ENCODE assay signal across 8 mouse cellular contexts in genomic region chr4:126533729-126534070, GRCm38 (mm10). TPM values are rescaled to one million over a fixed set of nuclear protein-coding genes. Genes with fewer than 3 reads are reported as not detected.
DNase-seq lines count a peak whose midpoint lies in the region; ATAC-seq lines count a peak whose summit lies in the region.

No protein-coding gene starts in this region.

- peaks cover 11% of the 10 kb centered on the region for H3K4me1 ChIP-seq in kidney, embryonic 15.5 days
- peaks cover 12% of the 10 kb centered on the region for H3K4me1 ChIP-seq in embryonic facial prominence, embryonic 10.5 days
- H3K4me1 ChIP-seq in hindbrain, embryonic 15.5 days (replicated peaks): peaks cover 18% of the 10 kb centered on the region
- H3K4me1 ChIP-seq in midbrain, embryonic 16.5 days (ENCODE audit: control insufficient read depth, insufficient read depth, low read length): peaks cover 13% of the 10 kb centered on the region

- H3K36me3 ChIP-seq in kidney, embryonic 15.5 days: no peaks in the 10 kb centered on the region
- no peaks in the 10 kb centered on the region for H3K36me3 ChIP-seq in embryonic facial prominence, embryonic 10.5 days (replicated peaks)
- no peaks in the 10 kb centered on the region for H3K36me3 ChIP-seq in hindbrain, embryonic 15.5 days
- H3K36me3 ChIP-seq in midbrain, embryonic 16.5 days (ENCODE audit: control insufficient read depth, insufficient read depth, low read length): no peaks in the 10 kb centered on the region

- H3K27ac ChIP-seq in kidney, embryonic 15.5 days: no peak overlapping the region
- peak overlapping the region; percentile 68 for H3K27ac ChIP-seq in embryonic facial prominence, embryonic 10.5 days (replicated peaks)
- H3K27ac ChIP-seq in hindbrain, embryonic 15.5 days (replicated peaks): peak overlapping the region; percentile 83
- peak overlapping the region; percentile 87 for H3K27ac ChIP-seq in midbrain, embryonic 16.5 days (ENCODE audit: low read length)

- ATAC-seq in kidney, embryonic 15.5 days (replicated peaks; ENCODE audit: low FRiP score): no peak; the same call in 1 of the 2 replicates
- peak; percentile 75 for ATAC-seq in hindbrain, embryonic 15.5 days (ENCODE audit: low FRiP score, low read depth)
- ATAC-seq in midbrain, embryonic 16.5 days: no peak; the same call in 1 of the 2 replicates

- peak overlapping the region; percentile 97 for H3K4me2 ChIP-seq in kidney, embryonic 15.5 days
- peak overlapping the region; percentile 79 for H3K4me2 ChIP-seq in hindbrain, embryonic 15.5 days
- H3K4me2 ChIP-seq in midbrain, embryonic 16.5 days (ENCODE audit: low read length): peak overlapping the region; percentile 83

- peak overlapping the region; percentile 84 for H3K9ac ChIP-seq in kidney, embryonic 15.5 days
- H3K9ac ChIP-seq in hindbrain, embryonic 15.5 days: peak overlapping the region; percentile 88
- H3K9ac ChIP-seq in midbrain, embryonic 16.5 days (ENCODE audit: low read depth, low read length): peak overlapping the region; percentile 95

- H3K27me3 ChIP-seq in kidney, embryonic 15.5 days: peaks cover 3% of the 10 kb centered on the region; the same call in 1 of the 2 replicates
- peaks cover 38% of the 10 kb centered on the region for H3K27me3 ChIP-seq in embryonic facial prominence, embryonic 10.5 days (replicated peaks; ENCODE audit: low read depth, poor library complexity, severe bottlenecking)
- no peaks in the 10 kb centered on the region for H3K27me3 ChIP-seq in hindbrain, embryonic 15.5 days
- no peaks in the 10 kb centered on the region for H3K27me3 ChIP-seq in midbrain, embryonic 16.5 days (ENCODE audit: control insufficient read depth, insufficient read depth, low read depth, low read length)

- no peaks in the 10 kb centered on the region for H3K9me3 ChIP-seq in kidney, embryonic 15.5 days (replicated peaks)
- no peaks in the 10 kb centered on the region for H3K9me3 ChIP-seq in embryonic facial prominence, embryonic 10.5 days
- H3K9me3 ChIP-seq in hindbrain, embryonic 15.5 days: no peaks in the 10 kb centered on the region
- H3K9me3 ChIP-seq in midbrain, embryonic 16.5 days (replicated peaks; ENCODE audit: control insufficient read depth, low read length, poor library complexity, severe bottlenecking): no peaks in the 10 kb centered on the region

- H3K4me3 ChIP-seq in kidney, embryonic 15.5 days (replicated peaks): peak overlapping the region; percentile 89
- H3K4me3 ChIP-seq in embryonic facial prominence, embryonic 10.5 days: peak overlapping the region; percentile 78
- peak overlapping the region; percentile 90 for H3K4me3 ChIP-seq in hindbrain, embryonic 15.5 days
- H3K4me3 ChIP-seq in midbrain, embryonic 16.5 days (ENCODE audit: low read depth, low read length): peak overlapping the region; percentile 97

- 9% methylated on average over 7 of the region's 7 CpGs for WGBS in kidney, embryonic 15.5 days
- 9% methylated on average over 7 of the region's 7 CpGs for WGBS in embryonic facial prominence, embryonic 10.5 days
- 7% methylated on average over 7 of the region's 7 CpGs for WGBS in hindbrain, embryonic 15.5 days
- 7% methylated on average over 7 of the region's 7 CpGs for WGBS in midbrain, embryonic 16.5 days

- no peak for DNase-seq in kidney, adult 9 months
- DNase-seq in embryonic facial prominence, embryonic 10.5 days (ENCODE audit: low spot score): no peak
- no peak for DNase-seq in frontal cortex, adult 2 months (ENCODE audit: extremely low spot score in 1 of 2, low spot score in 1 of 2)
- no peak for DNase-seq in gastrocnemius, postnatal 10 days
- DNase-seq in adrenal gland, postnatal 4 days (ENCODE audit: low spot score in 2 of 2): no peak

RNA-seq across cellular contexts. Expression of gene Ago4, which starts 0.4 kb away (rescaled TPM):
- 1.4 and 1.8 TPM in 2 replicates for polyA plus RNA-seq in kidney, embryonic 15.5 days (2015; fragmentation: Nextera tagmentation; extraction: Ambion mirVana)
- 1.3 and 1.6 TPM in 2 replicates for polyA plus RNA-seq in embryonic facial prominence, embryonic 10.5 days (2016; fragmentation: Nextera tagmentation; extraction: Ambion mirVana)
- polyA plus RNA-seq in hindbrain, embryonic 15.5 days (2015; fragmentation: Nextera tagmentation; extraction: Ambion mirVana): 7.6 and 8.2 TPM in 2 replicates
- 8.4 and 11.6 TPM in 2 replicates for polyA plus RNA-seq in midbrain, embryonic 16.5 days (2015; fragmentation: Nextera tagmentation; extraction: Ambion mirVana)
- 6.4 and 6.8 TPM in 2 replicates for polyA plus RNA-seq in frontal cortex, adult 2 months (2012; rRNA removed)
- total RNA-seq in gastrocnemius, postnatal 10 days (2021): 1 to 10 TPM; 1.9 to 2.2 TPM
- total RNA-seq in adrenal gland, postnatal 4 days (2021): 1 to 10 TPM; 6.6 to 7.4 TPM

RNA-seq across cellular contexts. Expression of gene Clspn, which starts 23.0 kb away (rescaled TPM):
- polyA plus RNA-seq in kidney, embryonic 15.5 days (2015; fragmentation: Nextera tagmentation; extraction: Ambion mirVana): 39.2 and 40.3 TPM in 2 replicates
- polyA plus RNA-seq in embryonic facial prominence, embryonic 10.5 days (2016; fragmentation: Nextera tagmentation; extraction: Ambion mirVana): 56.2 and 58.8 TPM in 2 replicates
- polyA plus RNA-seq in hindbrain, embryonic 15.5 days (2015; fragmentation: Nextera tagmentation; extraction: Ambion mirVana): 8.8 and 9.5 TPM in 2 replicates
- 3.4 and 3.9 TPM in 2 replicates for polyA plus RNA-seq in midbrain, embryonic 16.5 days (2015; fragmentation: Nextera tagmentation; extraction: Ambion mirVana)
- 0.50 and 1.2 TPM in 2 replicates for polyA plus RNA-seq in frontal cortex, adult 2 months (2012; rRNA removed)
- total RNA-seq in gastrocnemius, postnatal 10 days (2021): 1 to 10 TPM; 5.7 to 6.9 TPM
- 10 to 100 TPM; 14.9 to 19.7 TPM for total RNA-seq in adrenal gland, postnatal 4 days (2021)
